Mouse (Mus musculus): ENCODE measurements around the gene Skap1.

DNA sequence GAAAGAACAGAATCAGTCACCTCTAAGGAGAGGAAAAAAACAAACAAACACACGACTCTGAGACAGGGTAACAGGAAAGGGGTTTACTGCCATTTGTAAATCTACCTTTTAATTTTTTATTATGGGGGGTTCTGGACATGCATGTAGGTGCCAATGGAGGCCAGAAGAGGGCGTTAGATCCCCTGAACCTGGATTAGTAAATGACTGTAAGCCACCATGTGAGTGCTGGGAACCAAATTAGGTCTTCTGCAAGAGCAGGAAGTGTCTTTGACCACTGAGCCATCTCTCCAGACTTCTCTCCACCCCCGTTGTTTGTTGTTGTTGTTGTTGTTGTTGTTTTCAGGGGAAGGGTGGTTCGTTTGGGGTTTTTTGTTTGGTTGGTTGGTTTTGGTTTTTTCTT is 293.0 kb downstream of the Skap1 start:
- TF ChIP-seq POLR2A (IDR thresholded peaks at IDR 0.05; ENCODE audit: borderline replicate concordance, control insufficient read depth, low read depth, low read length) = no peak
- TF ChIP-seq CTCF (IDR thresholded peaks at IDR 0.05; ENCODE audit: control insufficient read depth, insufficient read depth, low read length) = no peak
